Comparison of ENCODE assay signal across 20 mouse cellular contexts in genomic region chr8:112308354-112308753, GRCm38 (mm10).
DNase-seq lines count a peak whose midpoint lies in the region; ATAC-seq lines count a peak whose summit lies in the region.
"Had no signal": no experiment of that assay in that cellular context is flagged by ENCODE, and none has a peak within 500 bp of the region (broad histone marks: within the 10 kb centered on the region; RNA-seq: fewer than 3 reads in every experiment).

No protein-coding gene starts in this region.

- no peaks in the 10 kb centered on the region for H3K27me3 ChIP-seq in forebrain, embryonic 15.5 days
- no peaks in the 10 kb centered on the region for H3K27me3 ChIP-seq in forebrain, embryonic 10.5 days (ENCODE audit: poor library complexity, severe bottlenecking)
- no peaks in the 10 kb centered on the region for H3K27me3 ChIP-seq in midbrain, embryonic 13.5 days
- H3K27me3 ChIP-seq in midbrain, embryonic 16.5 days (ENCODE audit: control insufficient read depth, insufficient read depth, low read depth, low read length) = no peaks in the 10 kb centered on the region
- no peaks in the 10 kb centered on the region for H3K27me3 ChIP-seq in forebrain, embryonic 16.5 days (replicated peaks; ENCODE audit: control insufficient read depth, insufficient read depth, low read length)

- H3K4me3 ChIP-seq in forebrain, embryonic 15.5 days = no peak overlapping the region
- no peak overlapping the region for H3K4me3 ChIP-seq in forebrain, embryonic 10.5 days
- H3K4me3 ChIP-seq in midbrain, embryonic 13.5 days (replicated peaks) = no peak overlapping the region
- no peak overlapping the region for H3K4me3 ChIP-seq in midbrain, embryonic 16.5 days (ENCODE audit: low read depth, low read length)
- no peak overlapping the region for H3K4me3 ChIP-seq in forebrain, embryonic 16.5 days (replicated peaks; ENCODE audit: low read length)
- H3K4me3 ChIP-seq: hindbrain, embryonic 10.5 days had no signal

- peaks cover 11% of the 10 kb centered on the region; the same call in 1 of the 2 replicates for H3K4me1 ChIP-seq in forebrain, embryonic 15.5 days
- H3K4me1 ChIP-seq in forebrain, embryonic 10.5 days = no peaks in the 10 kb centered on the region
- H3K4me1 ChIP-seq in midbrain, embryonic 13.5 days (replicated peaks) = no peaks in the 10 kb centered on the region
- 0 out of 2 replicates have a peak, but pooled peaks cover 2% of the 10 kb centered on the region for H3K4me1 ChIP-seq in midbrain, embryonic 16.5 days (ENCODE audit: control insufficient read depth, insufficient read depth, low read length)
- peaks cover 3% of the 10 kb centered on the region; the same call in 1 of the 2 replicates for H3K4me1 ChIP-seq in forebrain, embryonic 16.5 days (replicated peaks; ENCODE audit: control insufficient read depth, insufficient read depth, low read length)
- H3K4me1 ChIP-seq: hindbrain, embryonic 10.5 days had no signal

- peak; percentile 81 for ATAC-seq in forebrain, embryonic 15.5 days (replicated peaks)
- no peak for ATAC-seq in midbrain, embryonic 13.5 days
- ATAC-seq in midbrain, embryonic 16.5 days = no peak
- peak; percentile 87 for ATAC-seq in forebrain, embryonic 16.5 days
- ATAC-seq: activated CD4-positive, CD25-positive, alpha-beta regulatory T cell, adult 4 months; CD4-positive, CD25-positive, alpha-beta regulatory T cell, adult 4 months; intestine, postnatal 0 days had no signal

- H3K9ac ChIP-seq in forebrain, embryonic 15.5 days (replicated peaks) = no peak overlapping the region
- H3K9ac ChIP-seq in midbrain, embryonic 13.5 days (replicated peaks) = no peak overlapping the region
- H3K9ac ChIP-seq in midbrain, embryonic 16.5 days (ENCODE audit: low read depth, low read length) = no peak overlapping the region
- H3K9ac ChIP-seq in forebrain, embryonic 16.5 days (replicated peaks; ENCODE audit: low read depth, low read length) = no peak overlapping the region
- H3K9ac ChIP-seq: hindbrain, embryonic 14.5 days had no signal

- H3K27ac ChIP-seq in forebrain, embryonic 15.5 days (replicated peaks) = peak overlapping the region; percentile 63
- no peak overlapping the region for H3K27ac ChIP-seq in forebrain, embryonic 10.5 days
- H3K27ac ChIP-seq in midbrain, embryonic 13.5 days = peak overlapping the region; percentile 15; the same call in 1 of the 2 replicates
- H3K27ac ChIP-seq in midbrain, embryonic 16.5 days (ENCODE audit: low read length) = no peak overlapping the region
- peak overlapping the region; percentile 54 for H3K27ac ChIP-seq in forebrain, embryonic 16.5 days (ENCODE audit: low read length)
- H3K27ac ChIP-seq: hindbrain, embryonic 10.5 days; hindbrain, embryonic 14.5 days had no signal

- no peak overlapping the region for H3K4me2 ChIP-seq in forebrain, embryonic 15.5 days (replicated peaks)
- H3K4me2 ChIP-seq in midbrain, embryonic 13.5 days (replicated peaks) = no peak overlapping the region
- H3K4me2 ChIP-seq in midbrain, embryonic 16.5 days (ENCODE audit: low read length) = no peak overlapping the region
- peak overlapping the region; percentile 19; the same call in 1 of the 2 replicates for H3K4me2 ChIP-seq in forebrain, embryonic 16.5 days (ENCODE audit: low read length)
- H3K4me2 ChIP-seq: heart, embryonic 11.5 days; hindbrain, embryonic 14.5 days had no signal

- no peak for DNase-seq in forebrain, embryonic 10.5 days (ENCODE audit: extremely low spot score, low spot score)
- DNase-seq in gastrocnemius, adult 18-20 months (ENCODE audit: low spot score) = no peak
- DNase-seq: adrenal gland, adult 8-10 months; adrenal gland, postnatal 25 days; cerebellum, adult 18-20 months; cerebellum, adult 9-10 months; gastrocnemius, postnatal 10 days; gastrocnemius, postnatal 36 days; heart, postnatal 36 days; kidney, adult 2 months had no signal

- H3K36me3 ChIP-seq in forebrain, embryonic 15.5 days = no peaks in the 10 kb centered on the region
- no peaks in the 10 kb centered on the region for H3K36me3 ChIP-seq in forebrain, embryonic 10.5 days (replicated peaks)
- H3K36me3 ChIP-seq in midbrain, embryonic 13.5 days = no peaks in the 10 kb centered on the region
- H3K36me3 ChIP-seq in midbrain, embryonic 16.5 days (ENCODE audit: control insufficient read depth, insufficient read depth, low read length) = no peaks in the 10 kb centered on the region
- H3K36me3 ChIP-seq in forebrain, embryonic 16.5 days (ENCODE audit: control insufficient read depth, insufficient read depth) = no peaks in the 10 kb centered on the region
- H3K36me3 ChIP-seq: hindbrain, embryonic 10.5 days had no signal

- WGBS in forebrain, embryonic 15.5 days = 68% methylated on average over 6 of the region's 6 CpGs
- WGBS in forebrain, embryonic 10.5 days = 94% methylated on average over 6 of the region's 6 CpGs
- WGBS in midbrain, embryonic 13.5 days = 80% methylated on average over 6 of the region's 6 CpGs
- WGBS in midbrain, embryonic 16.5 days = 81% methylated on average over 6 of the region's 6 CpGs
- WGBS in forebrain, embryonic 16.5 days = 69% methylated on average over 6 of the region's 6 CpGs

- no peaks in the 10 kb centered on the region for H3K9me3 ChIP-seq in forebrain, embryonic 15.5 days
- H3K9me3 ChIP-seq in forebrain, embryonic 10.5 days = no peaks in the 10 kb centered on the region
- no peaks in the 10 kb centered on the region for H3K9me3 ChIP-seq in midbrain, embryonic 13.5 days
- no peaks in the 10 kb centered on the region for H3K9me3 ChIP-seq in midbrain, embryonic 16.5 days (replicated peaks; ENCODE audit: control insufficient read depth, low read length, poor library complexity, severe bottlenecking)
- no peaks in the 10 kb centered on the region for H3K9me3 ChIP-seq in forebrain, embryonic 16.5 days (ENCODE audit: control insufficient read depth, low read length)
- H3K9me3 ChIP-seq: hindbrain, embryonic 10.5 days had no signal

Comparison
In these comparisons a context has a peak if more than half of its experiments do, and no peak if none do; other contexts are left out.
1. H3K27ac ChIP-seq: peak in forebrain, embryonic 15.5 days (single experiment), midbrain, embryonic 13.5 days (single experiment) and forebrain, embryonic 16.5 days (single experiment); none in forebrain, embryonic 10.5 days (single experiment) and midbrain, embryonic 16.5 days (single experiment).
2. ATAC-seq: peak in forebrain, embryonic 15.5 days (single experiment) and forebrain, embryonic 16.5 days (single experiment); none in midbrain, embryonic 13.5 days (single experiment) and midbrain, embryonic 16.5 days (single experiment).